Mouse (Mus musculus) neural tube, embryonic 11.5 days (tissue): ENCODE data around the gene Foxo6. TPM values are rescaled to one million over a fixed set of nuclear protein-coding genes. Genes with fewer than 3 reads are reported as not detected.

Experiments used
- ATAC-seq: fragments of 200-750 bp; cut with Nextera tagmentation; 2 replicates; pipeline ENCODE4 v1.8.0; 2017; ENCODE audit warnings: moderate number of reproducible peaks, mild to moderate bottlenecking, moderate TSS enrichment, moderate library complexity; ENCODE audit not compliant: insufficient read depth, low FRiP score, low TSS enrichment
- DNase-seq: peaks from one replicate; pipeline ENCODE4 v3.0.0-alpha.2; 2015; ENCODE audit warnings: low spot score
- H3K27ac ChIP-seq: fragments of 300-500 bp; sonication (generic); 2 replicates; pipeline ENCODE4 v1.5.1; 2014; ENCODE audit warnings: low read depth, mild to moderate bottlenecking, low read length
- H3K27me3 ChIP-seq: fragments of 300-500 bp; sonication (generic); 2 replicates; pipeline ENCODE4 v1.6.1; 2014; ENCODE audit warnings: mild to moderate bottlenecking, low read length, mixed read lengths; ENCODE audit not compliant: control insufficient read depth, insufficient read depth
- H3K36me3 ChIP-seq: fragments of 300-500 bp; sonication (generic); 2 replicates; pipeline ENCODE4 v1.6.1; 2014; ENCODE audit warnings: mild to moderate bottlenecking, low read length, moderate library complexity, mixed read lengths; ENCODE audit not compliant: control insufficient read depth, insufficient read depth
- H3K4me1 ChIP-seq: fragments of 300-500 bp; sonication (generic); 2 replicates; pipeline ENCODE4 v1.6.1; 2014; ENCODE audit warnings: low read length, mixed read lengths; ENCODE audit not compliant: control insufficient read depth, insufficient read depth
- H3K4me2 ChIP-seq: fragments of 300-500 bp; sonication (generic); 2 replicates; pipeline ENCODE4 v1.6.1; 2014; ENCODE audit warnings: low read depth, mild to moderate bottlenecking, moderate library complexity
- H3K4me3 ChIP-seq: fragments of 300-500 bp; sonication (generic); 2 replicates; pipeline ENCODE4 v1.5.1; 2014; ENCODE audit warnings: low read depth, low read length
- H3K9ac ChIP-seq: fragments of 300-500 bp; sonication (generic); 2 replicates; pipeline ENCODE4 v1.6.1; 2014; ENCODE audit warnings: mild to moderate bottlenecking, low read length
- H3K9me3 ChIP-seq: fragments of 300-500 bp; sonication (generic); 2 replicates; pipeline ENCODE4 v1.6.1; 2016; ENCODE audit warnings: low read length; ENCODE audit not compliant: control insufficient read depth
- WGBS: fragments of 180-500 bp; shearing (Covaris S2); extraction: QIAGEN DNeasy Blood & Tissue Kit; methylation state at CpG from one replicate; pipeline ENCODE4 v1.1.7; 2014; 5-methylcytosine and 5-hydroxymethylcytosine counted together
- polyA plus RNA-seq: library from polyadenylated mRNA; unstranded; fragments of >200 nt; fragmentation: Nextera tagmentation; extraction: Ambion mirVana; gene quantifications from 2 replicates; pipeline ENCODE4 v1.2.1, GENCODE M21; 2014

Gene Foxo6
- polyA plus RNA-seq, 1 experiment from 2014 or later = 0.45 TPM

DNA sequence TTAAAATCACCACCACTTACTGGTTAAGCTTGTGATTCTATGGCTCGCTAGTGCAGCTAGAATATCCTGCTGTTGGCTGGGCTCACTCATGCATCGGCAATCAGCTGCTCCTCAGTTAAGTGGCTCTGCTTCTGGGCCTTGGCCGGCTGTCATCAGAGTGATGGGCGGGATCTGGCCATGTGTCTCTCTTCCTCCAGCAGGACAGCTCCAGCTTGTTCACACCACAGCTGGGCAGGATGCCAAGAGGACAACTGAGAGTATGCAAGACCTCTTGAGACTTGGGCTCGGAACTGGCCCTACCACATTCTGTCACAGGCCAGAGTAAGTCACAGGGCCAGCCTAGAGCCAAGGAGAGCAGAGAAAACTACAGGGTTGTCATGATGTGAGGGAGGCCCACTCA lies 39.7 kb downstream of the Foxo6 start:
- Histone ChIP-seq H3K36me3 (no peaks in the 10 kb centered on the region), H3K27ac (no peak overlapping the region), H3K9ac (no peak overlapping the region), H3K4me1 (peaks cover 18% of the 10 kb centered on the region), H3K9me3 (no peaks in the 10 kb centered on the region), H3K4me3 (no peak overlapping the region), H3K4me2 (no peak overlapping the region), H3K27me3 (no peaks in the 10 kb centered on the region)
- ATAC-seq = no peak
- no peak for DNase-seq
- 49% methylated on average over 5 of the region's 5 CpGs for WGBS

DNA sequence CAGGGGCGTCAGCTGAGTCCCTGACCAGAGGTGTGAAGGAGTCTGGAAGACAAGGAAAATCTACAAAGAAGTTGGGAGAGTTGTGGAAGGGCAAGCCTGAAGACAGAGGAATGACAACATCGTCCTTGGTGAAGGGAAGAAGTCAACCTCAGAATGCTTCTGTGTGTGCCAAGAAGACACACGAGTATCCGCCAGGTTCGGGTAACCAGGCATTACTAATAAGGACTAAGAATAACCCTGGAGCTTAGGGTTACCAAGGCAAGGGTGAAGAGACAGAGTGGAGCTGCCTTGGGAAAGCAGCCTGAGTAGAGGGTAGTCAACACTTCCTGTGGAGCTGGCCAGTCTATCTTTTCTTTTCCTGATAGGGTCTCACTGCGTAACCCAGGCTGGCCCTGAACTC lies 41.1 kb downstream of the Foxo6 start:
- Histone ChIP-seq H3K36me3 (no peaks in the 10 kb centered on the region), H3K9me3 (no peaks in the 10 kb centered on the region), H3K27ac (no peak overlapping the region), H3K4me2 (no peak overlapping the region), H3K27me3 (no peaks in the 10 kb centered on the region), H3K9ac (no peak overlapping the region), H3K4me3 (no peak overlapping the region), H3K4me1 (peaks cover 17% of the 10 kb centered on the region)
- no peak for ATAC-seq
- WGBS = 83% methylated on average over 6 of the region's 6 CpGs
- DNase-seq = no peak

DNA sequence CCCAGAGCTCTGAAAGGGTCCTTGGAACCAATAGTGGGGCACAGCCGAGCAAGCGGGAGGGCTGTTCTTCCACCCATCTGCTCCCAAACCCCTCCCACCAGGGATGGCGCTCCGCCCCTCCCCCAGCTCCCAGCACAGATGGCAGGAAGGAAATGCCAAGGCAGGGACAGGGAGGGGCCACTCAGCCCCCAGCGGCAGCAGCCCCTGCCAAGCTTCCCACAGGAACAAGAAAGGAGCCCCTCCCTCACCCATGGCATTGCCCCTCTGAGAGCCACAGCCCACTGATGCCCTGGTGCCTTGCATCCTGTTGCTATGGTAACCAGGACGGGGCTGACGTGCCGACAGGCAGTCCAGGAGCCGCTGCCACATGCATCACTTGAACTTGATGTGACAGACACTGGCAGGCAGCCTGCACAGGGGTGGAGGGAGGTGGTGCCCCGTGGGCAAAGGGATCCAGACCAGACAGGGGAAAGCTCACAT lies 44.3 kb downstream of the Foxo6 start:
- WGBS = 4% methylated on average over 10 of the region's 10 CpGs
- DNase-seq = peak; percentile 71
- H3K4me3 ChIP-seq = no peak overlapping the region
- peaks cover 10% of the 10 kb centered on the region for H3K4me1 ChIP-seq
- no peak overlapping the region for H3K27ac ChIP-seq
- H3K27me3 ChIP-seq = no peaks in the 10 kb centered on the region
- peak overlapping the region; percentile 20; the same call in 1 of the 2 replicates for H3K4me2 ChIP-seq
- H3K9ac ChIP-seq = no peak overlapping the region
- H3K36me3 ChIP-seq = no peaks in the 10 kb centered on the region
- ATAC-seq = peak; percentile 77
- no peaks in the 10 kb centered on the region for H3K9me3 ChIP-seq

DNA sequence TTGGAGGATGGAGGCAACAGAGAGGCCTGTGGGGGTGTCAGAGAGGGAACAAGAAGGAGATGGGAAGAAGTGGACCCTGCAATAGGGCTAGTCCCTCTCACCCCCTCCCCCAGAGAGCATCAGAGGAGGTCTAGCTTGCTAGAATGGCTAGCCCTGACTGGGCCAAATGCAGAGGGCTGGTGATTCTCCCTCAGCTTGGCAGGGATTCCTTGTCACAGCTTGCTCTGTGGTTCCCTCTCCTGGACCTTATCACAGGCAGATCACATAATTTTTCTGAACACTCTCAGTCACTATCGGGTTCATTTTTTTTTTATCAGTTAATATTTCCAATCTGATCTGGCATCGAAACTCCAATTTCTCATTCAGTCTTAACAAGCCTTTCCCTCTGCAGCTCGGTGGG lies 46.0 kb downstream of the Foxo6 start:
- Histone ChIP-seq H3K4me2 (no peak overlapping the region), H3K9ac (no peak overlapping the region; the same call in 1 of the 2 replicates), H3K4me1 (peaks cover 10% of the 10 kb centered on the region), H3K27me3 (no peaks in the 10 kb centered on the region), H3K27ac (no peak overlapping the region), H3K9me3 (no peaks in the 10 kb centered on the region), H3K4me3 (no peak overlapping the region), H3K36me3 (no peaks in the 10 kb centered on the region)
- no peak for ATAC-seq
- WGBS = 82% methylated on average over 3 of the region's 3 CpGs
- DNase-seq = no peak

DNA sequence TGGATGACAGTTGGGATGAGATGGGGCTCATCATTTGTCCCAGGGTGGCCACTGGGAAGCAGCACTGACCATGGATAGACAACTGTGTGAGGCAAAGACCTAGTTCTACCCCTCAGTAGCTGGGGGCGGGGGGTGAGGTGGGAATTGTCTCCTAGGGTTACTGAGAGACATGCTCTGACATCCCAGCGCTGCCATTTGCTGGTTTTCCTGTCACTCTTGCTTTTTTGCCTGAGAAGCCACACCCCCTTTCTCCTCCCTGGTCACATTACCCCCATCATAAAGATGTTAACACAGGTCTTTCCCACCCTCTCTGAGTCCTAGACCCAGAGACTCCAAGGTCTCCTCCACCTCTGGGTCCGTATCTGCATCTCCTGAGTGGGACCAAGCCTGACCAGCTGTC lies 47.7 kb downstream of the Foxo6 start:
- Histone ChIP-seq H3K27me3 (no peaks in the 10 kb centered on the region), H3K4me1 (peaks cover 10% of the 10 kb centered on the region), H3K4me3 (no peak overlapping the region), H3K9ac (no peak overlapping the region), H3K27ac (no peak overlapping the region), H3K4me2 (no peak overlapping the region), H3K36me3 (no peaks in the 10 kb centered on the region), H3K9me3 (no peaks in the 10 kb centered on the region)
- no peak for ATAC-seq
- 58% methylated on average over 3 of the region's 3 CpGs for WGBS
- no peak for DNase-seq

DNA sequence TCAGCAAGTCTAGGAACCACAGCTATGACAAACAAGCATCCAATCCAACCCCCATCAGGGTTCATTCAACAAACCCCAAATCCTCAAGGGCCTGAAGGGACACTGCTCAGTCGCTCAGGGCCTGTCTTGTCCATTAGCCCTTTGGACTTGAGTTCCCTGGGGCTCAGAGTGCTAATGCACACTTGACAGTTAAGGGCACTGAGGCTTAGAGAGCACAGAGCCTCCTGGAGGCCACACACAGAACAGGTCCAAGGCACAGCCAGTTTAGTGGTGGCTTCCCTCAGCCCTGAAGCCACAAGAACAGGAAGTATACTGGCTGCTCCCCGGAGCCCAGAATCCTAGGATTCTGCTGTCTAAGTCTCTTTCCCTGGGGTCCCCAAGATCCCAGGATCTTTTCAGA lies 53.9 kb downstream of the Foxo6 start:
- H3K4me3 ChIP-seq = no peak overlapping the region
- H3K9ac ChIP-seq = no peak overlapping the region
- DNase-seq (no peak), ATAC-seq (no peak)
- WGBS = 65% methylated on average over 2 of the region's 2 CpGs
- H3K4me2 ChIP-seq = no peak overlapping the region
- H3K27me3 ChIP-seq = no peaks in the 10 kb centered on the region
- H3K36me3 ChIP-seq = no peaks in the 10 kb centered on the region
- H3K4me1 ChIP-seq = peaks cover 8% of the 10 kb centered on the region; the same call in 1 of the 2 replicates
- no peak overlapping the region for H3K27ac ChIP-seq
- no peaks in the 10 kb centered on the region for H3K9me3 ChIP-seq

DNA sequence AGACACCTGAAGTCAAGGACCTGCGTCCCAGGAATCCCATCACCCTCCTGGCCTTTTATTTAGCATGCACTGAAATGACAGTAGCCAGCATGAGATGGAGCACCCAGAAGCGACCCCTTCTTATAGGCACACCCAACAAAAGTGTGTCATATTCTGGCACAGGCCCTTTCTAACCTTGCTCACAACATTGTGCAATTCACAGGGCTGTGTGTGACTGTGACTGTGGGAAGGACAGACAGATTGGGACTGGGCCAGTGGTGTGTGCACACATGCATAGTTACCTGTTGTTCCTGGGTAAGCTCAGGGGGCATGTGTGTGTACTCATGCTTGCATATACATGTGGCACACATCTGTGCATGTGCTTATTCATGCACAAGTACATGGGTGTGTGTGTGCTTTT lies 54.6 kb downstream of the Foxo6 start:
- H3K36me3 ChIP-seq = no peaks in the 10 kb centered on the region
- no peaks in the 10 kb centered on the region for H3K27me3 ChIP-seq
- DNase-seq (no peak), ATAC-seq (no peak)
- no peak overlapping the region for H3K9ac ChIP-seq
- H3K4me1 ChIP-seq = peaks cover 8% of the 10 kb centered on the region; the same call in 1 of the 2 replicates
- no peak overlapping the region for H3K4me2 ChIP-seq
- 85% methylated on average over 2 of the region's 2 CpGs for WGBS
- H3K27ac ChIP-seq = no peak overlapping the region
- H3K9me3 ChIP-seq = no peaks in the 10 kb centered on the region
- no peak overlapping the region for H3K4me3 ChIP-seq

DNA sequence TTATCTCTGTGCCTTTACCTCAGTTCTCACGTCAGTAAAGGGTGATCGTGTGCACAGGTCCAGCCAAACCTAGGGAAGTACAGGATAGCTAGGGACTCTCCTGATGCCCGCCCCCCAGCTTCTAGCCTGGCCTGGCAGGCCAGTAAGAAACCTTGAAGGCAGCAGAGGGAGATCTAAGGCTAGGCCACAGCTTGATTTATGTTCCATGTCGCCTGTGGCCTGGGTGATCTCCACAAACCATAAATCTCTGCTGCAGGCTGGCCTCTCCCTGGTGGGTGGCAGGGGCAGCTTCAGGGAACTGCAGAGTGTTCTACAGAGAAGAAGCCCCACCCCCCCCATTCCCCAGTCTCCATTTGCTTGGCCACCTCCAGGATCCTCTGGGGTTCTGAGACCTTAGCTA lies 55.2 kb downstream of the Foxo6 start:
- Histone ChIP-seq H3K9me3 (no peaks in the 10 kb centered on the region), H3K4me1 (peaks cover 8% of the 10 kb centered on the region; the same call in 1 of the 2 replicates), H3K4me2 (no peak overlapping the region), H3K36me3 (no peaks in the 10 kb centered on the region), H3K27me3 (no peaks in the 10 kb centered on the region), H3K4me3 (no peak overlapping the region), H3K27ac (no peak overlapping the region), H3K9ac (no peak overlapping the region)
- no peak for DNase-seq
- ATAC-seq = no peak; the same call in 1 of the 2 replicates
- 39% methylated on average over 4 of the region's 4 CpGs for WGBS

DNA sequence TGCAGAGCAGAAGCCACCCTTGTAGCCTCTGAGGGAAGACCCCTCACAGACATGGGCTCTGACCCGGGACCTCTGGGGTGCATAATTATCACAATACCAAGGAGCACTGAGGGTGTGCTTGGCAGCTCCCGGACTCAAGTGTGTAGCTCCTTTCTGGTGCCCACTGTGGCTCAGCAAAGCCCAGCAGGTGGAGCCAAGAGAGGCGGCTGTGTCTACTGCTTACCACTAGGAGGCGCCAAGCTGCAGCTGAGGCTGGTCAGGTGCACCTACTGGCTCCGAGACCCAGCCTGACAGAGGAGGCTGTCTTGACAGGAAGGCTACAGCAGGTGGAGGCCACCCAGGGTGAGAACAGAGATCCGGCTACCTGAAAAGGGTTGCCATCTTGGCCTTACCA lies 56.9 kb downstream of the Foxo6 start:
- Histone ChIP-seq H3K4me1 (peaks cover 8% of the 10 kb centered on the region; the same call in 1 of the 2 replicates), H3K4me2 (no peak overlapping the region), H3K9ac (no peak overlapping the region), H3K4me3 (no peak overlapping the region), H3K9me3 (no peaks in the 10 kb centered on the region), H3K36me3 (no peaks in the 10 kb centered on the region), H3K27ac (no peak overlapping the region), H3K27me3 (no peaks in the 10 kb centered on the region)
- ATAC-seq (peak; percentile 60), DNase-seq (peak; percentile 74)
- 16% methylated on average over 6 of the region's 6 CpGs for WGBS
